Mouse (Mus musculus): ENCODE data around the gene Msx1.

GRCm38 (mm10) chr5:37825611-37826445, 1.4 kb upstream of the Msx1 start:
- TF ChIP-seq POLR2A (IDR thresholded peaks at IDR 0.05; ENCODE audit: low read depth, low read length), result no peak
- TF ChIP-seq CTCF (IDR thresholded peaks at IDR 0.05; ENCODE audit: extremely low read depth, insufficient read depth, insufficient read length, insufficient replicate concordance), result no peak

Data from spleen, adult 2 months (tissue).